In the genomic region with DNA sequence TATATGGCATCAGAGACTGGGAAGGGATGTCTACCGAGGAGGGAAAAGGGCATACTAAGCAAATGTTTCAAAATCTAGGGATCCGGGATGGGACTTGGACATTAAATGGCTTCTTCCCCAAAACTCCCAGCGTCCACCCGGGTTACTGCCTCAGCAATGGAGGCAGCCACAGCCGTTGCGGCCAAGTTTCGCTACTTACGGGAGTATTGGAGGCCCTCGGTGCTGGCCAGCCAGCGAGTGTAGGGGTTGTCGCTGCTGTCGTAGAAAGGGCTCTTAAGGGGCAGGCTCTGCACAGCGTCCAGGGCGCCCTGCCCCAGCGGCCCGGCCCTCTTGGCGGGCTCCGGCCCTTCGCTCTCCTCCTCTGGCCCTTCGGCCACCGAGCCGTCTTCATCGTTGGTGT, we compare ENCODE assay signal across 9 mouse cellular contexts. TPM values are rescaled to one million over a fixed set of nuclear protein-coding genes. Genes with fewer than 3 reads are reported as not detected.
DNase-seq lines count a peak whose midpoint lies in the region; ATAC-seq and TF ChIP-seq lines count a peak whose summit lies in the region.
"Had no signal": no experiment of that assay in that cellular context is flagged by ENCODE, and none has a peak within 500 bp of the region (broad histone marks: within the 10 kb centered on the region; RNA-seq: fewer than 3 reads in every experiment).

No protein-coding gene starts in this region.

- no peaks in the 10 kb centered on the region for H3K36me3 ChIP-seq in ES-Bruce4 (ENCODE audit: control insufficient read depth, insufficient read depth, low read length, poor library complexity, severe bottlenecking)
- no peaks in the 10 kb centered on the region for H3K36me3 ChIP-seq in forebrain, postnatal 0 days (ENCODE audit: insufficient read depth)
- H3K36me3 ChIP-seq in midbrain, embryonic 10.5 days: no peaks in the 10 kb centered on the region

- no peak for ATAC-seq in forebrain, postnatal 0 days

- no peak overlapping the region for H3K9ac ChIP-seq in ES-Bruce4 (ENCODE audit: low read depth, poor library complexity, severe bottlenecking)
- H3K9ac ChIP-seq in forebrain, postnatal 0 days: peak overlapping the region; percentile 25; the same call in 1 of the 2 replicates

- peak overlapping the region; percentile 23 for H3K4me2 ChIP-seq in forebrain, postnatal 0 days (ENCODE audit: low read depth)

- TF ChIP-seq EP300 in ES-Bruce4 (IDR thresholded peaks at IDR 0.05; ENCODE audit: insufficient read depth, low read depth, low read length): no peak

- H3K4me3 ChIP-seq in ES-Bruce4 (ENCODE audit: low read depth, low read length): 0 out of 2 replicates have a peak overlapping the region, but pooled peaks have one; percentile 2
- peak overlapping the region; percentile 23 for H3K4me3 ChIP-seq in forebrain, postnatal 0 days (ENCODE audit: low read depth, low read length)
- H3K4me3 ChIP-seq in midbrain, embryonic 10.5 days: peak overlapping the region; percentile 53

- no peaks in the 10 kb centered on the region for H3K4me1 ChIP-seq in ES-Bruce4 (ENCODE audit: control insufficient read depth, insufficient read depth, low read length)
- H3K4me1 ChIP-seq in forebrain, postnatal 0 days (ENCODE audit: insufficient read depth): no peaks in the 10 kb centered on the region; the same call in 1 of the 2 replicates
- peaks cover 84% of the 10 kb centered on the region for H3K4me1 ChIP-seq in midbrain, embryonic 10.5 days

- no peaks in the 10 kb centered on the region for H3K9me3 ChIP-seq in ES-Bruce4 (replicated peaks; ENCODE audit: control insufficient read depth, insufficient read depth, low read length, poor library complexity, severe bottlenecking)
- no peaks in the 10 kb centered on the region for H3K9me3 ChIP-seq in forebrain, postnatal 0 days (ENCODE audit: low read length)
- H3K9me3 ChIP-seq in midbrain, embryonic 10.5 days (replicated peaks): no peaks in the 10 kb centered on the region

- no peak for TF ChIP-seq POLR2A in ES-Bruce4 (IDR thresholded peaks at IDR 0.05; ENCODE audit: insufficient read depth, low read length)

- no peak for TF ChIP-seq CTCF in ES-Bruce4 (IDR thresholded peaks at IDR 0.05; ENCODE audit: low read depth, low read length)
- no peak for TF ChIP-seq CTCF in forebrain, postnatal 0 days (IDR thresholded peaks at IDR 0.05; ENCODE audit: low read depth)

- peak; percentile 43 to 45 for DNase-seq in cerebellum, postnatal 10 days
- no peak for DNase-seq in cerebellum, adult 11 months
- DNase-seq in forebrain, postnatal 0 days: peak; percentile 41
- peak; percentile 69 for DNase-seq in midbrain, embryonic 10.5 days (ENCODE audit: low spot score)
- no peak for DNase-seq in spleen, adult 18-20 months
- no peak for DNase-seq in cerebellum, postnatal 36 days
- no peak for DNase-seq in frontal cortex, postnatal 10 days (ENCODE audit: low spot score in 2 of 2)
- DNase-seq: thymus, postnatal 25 days had no signal

- 1% methylated on average over 23 of the region's 23 CpGs for WGBS in forebrain, postnatal 0 days
- under 1% methylated on average over 23 of the region's 23 CpGs for WGBS in midbrain, embryonic 10.5 days

- no peak overlapping the region for H3K27ac ChIP-seq in ES-Bruce4 (ENCODE audit: insufficient read depth, low read length)
- H3K27ac ChIP-seq in forebrain, postnatal 0 days (ENCODE audit: low read depth, low read length): 0 out of 2 replicates have a peak overlapping the region, but pooled peaks have one; percentile 3
- H3K27ac ChIP-seq in midbrain, embryonic 10.5 days (replicated peaks): peak overlapping the region; percentile 85

- H3K27me3 ChIP-seq in ES-Bruce4 (ENCODE audit: control insufficient read depth, insufficient read depth, low read length, poor library complexity, severe bottlenecking): peaks cover 40% of the 10 kb centered on the region
- H3K27me3 ChIP-seq in forebrain, postnatal 0 days (ENCODE audit: insufficient read depth, low read length): peaks cover 83% of the 10 kb centered on the region
- H3K27me3 ChIP-seq in midbrain, embryonic 10.5 days (ENCODE audit: low read depth, poor library complexity, severe bottlenecking): peaks cover 100% of the 10 kb centered on the region

RNA-seq across cellular contexts. Expression of gene Nkx2-2, which starts 8.5 kb away (rescaled TPM):
- polyA plus RNA-seq in ES-Bruce4 (2011; ENCODE audit: insufficient read depth, insufficient read length, low read depth, missing spikeins): not detected in 2 replicates
- total RNA-seq in forebrain, postnatal 0 days (2014; rRNA removed): 7.1 and 7.9 TPM in 2 replicates
- 3.4 and 6.0 TPM in 2 replicates for polyA plus RNA-seq in forebrain, postnatal 0 days (2015; fragmentation: Nextera tagmentation; extraction: Ambion mirVana)
- polyA plus RNA-seq in midbrain, embryonic 10.5 days (2016; fragmentation: Nextera tagmentation; extraction: Ambion mirVana): 9.2 and 11.2 TPM in 2 replicates

Comparison
In these comparisons a context has a peak if more than half of its experiments do, and no peak if none do; other contexts are left out.
1. DNase-seq: peak in cerebellum, postnatal 10 days (2 of 2), forebrain, postnatal 0 days (single experiment) and midbrain, embryonic 10.5 days (single experiment); none in cerebellum, adult 11 months (single experiment), spleen, adult 18-20 months (0 of 2), cerebellum, postnatal 36 days (0 of 2) and frontal cortex, postnatal 10 days (0 of 2).
2. H3K4me3 ChIP-seq: peak in every context shown above with its lines; median percentile 53 in midbrain, embryonic 10.5 days; 23 in forebrain, postnatal 0 days; 2 in ES-Bruce4.